Mouse (Mus musculus) megakaryocyte, embryonic 14.5 days (primary cell): ENCODE data around the gene Fmn2. TPM values are rescaled to one million over a fixed set of nuclear protein-coding genes. Genes with fewer than 3 reads are reported as not detected.

ENCODE experiments used
- H3K27me3 ChIP-seq: replicated peaks from 2 replicates; pipeline ENCODE3; 2012; ENCODE audit warnings: inconsistent platforms
- H3K36me3 ChIP-seq: replicated peaks from 2 replicates; pipeline ENCODE3; 2012; ENCODE audit warnings: low read length, inconsistent platforms, mixed read lengths
- H3K4me1 ChIP-seq: 2 replicates; pipeline ENCODE4 v1.6.1; 2012; ENCODE audit warnings: inconsistent platforms
- H3K4me3 ChIP-seq: replicated peaks from 2 replicates; pipeline ENCODE3; 2012; ENCODE audit warnings: moderate library complexity, mild to moderate bottlenecking, inconsistent platforms
- H3K9me3 ChIP-seq: 2 replicates; pipeline ENCODE4 v1.6.1; 2012; ENCODE audit warnings: inconsistent platforms
- FLI1 ChIP-seq: IDR thresholded peaks from 2 replicates; pipeline ENCODE4 v1.6.1; 2012; ENCODE audit warnings: low read length, inconsistent platforms, mixed read lengths
- GATA1 ChIP-seq: IDR thresholded peaks from 3 replicates; pipeline ENCODE4 v1.6.1; 2012; ENCODE audit warnings: mixed read lengths, low read length, inconsistent platforms, borderline replicate concordance
- polyA plus RNA-seq: library from polyadenylated mRNA; stranded (reverse); fragments of >175 nt; gene quantifications from 2 replicates; pipeline ENCODE4 v1.2.3, GENCODE M21; 2012; ENCODE audit warnings: low replicate concordance; ENCODE audit not compliant: insufficient read depth

Gene Fmn2
- polyA plus RNA-seq, 1 experiment = 0.60 TPM

DNA sequence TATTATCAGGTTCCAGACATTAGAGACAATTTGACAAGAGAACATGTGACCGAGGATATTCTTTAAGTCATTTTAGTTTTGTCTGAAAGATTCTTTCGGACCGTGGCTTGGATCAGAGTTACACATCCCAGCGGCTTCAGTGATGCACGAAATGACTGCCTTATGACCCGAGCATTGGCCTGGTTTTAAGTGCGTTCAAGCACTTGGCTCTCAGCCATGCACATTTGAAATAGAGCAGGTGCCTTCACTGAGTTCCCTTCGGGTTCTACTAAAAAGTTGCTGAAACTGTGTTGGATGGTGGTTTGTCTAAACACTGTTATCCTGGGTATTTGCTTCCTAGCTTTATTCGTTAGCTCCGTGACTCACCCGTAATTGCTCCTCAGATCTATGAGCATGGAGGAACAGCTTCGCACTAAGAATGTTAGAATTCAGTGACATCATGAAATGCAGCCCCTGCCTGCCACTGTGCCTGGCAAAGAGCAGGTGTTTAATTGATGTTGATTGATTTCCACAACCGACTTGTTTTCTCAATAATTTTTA lies 7.0 kb downstream of the Fmn2 start:
- Histone ChIP-seq H3K4me3 (no peak overlapping the region), H3K27me3 (peaks cover 7% of the 10 kb centered on the region), H3K9me3 (0 out of 2 replicates have a peak, but pooled peaks cover 2% of the 10 kb centered on the region), H3K4me1 (no peaks in the 10 kb centered on the region), H3K36me3 (no peaks in the 10 kb centered on the region)
- TF ChIP-seq GATA1 (no peak), FLI1 (no peak)

DNA sequence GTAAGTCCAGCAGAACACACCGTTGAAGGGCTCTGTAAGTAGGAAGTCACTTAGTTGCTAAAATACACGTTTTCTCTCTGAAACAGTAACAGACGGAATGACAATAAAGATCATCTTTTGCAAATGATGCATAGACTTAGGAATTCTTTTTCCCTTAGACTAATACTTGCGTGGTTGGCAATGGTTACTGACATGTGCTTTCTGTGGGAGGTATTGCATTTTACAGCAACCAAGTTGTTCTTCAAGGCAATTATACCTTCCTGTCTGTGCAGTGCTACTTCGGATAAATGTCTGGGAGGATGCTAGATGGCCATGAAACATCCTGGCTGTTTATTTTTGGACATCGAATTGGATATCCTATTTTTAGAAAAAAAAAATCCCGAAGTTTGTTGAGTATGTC lies 11.8 kb downstream of the Fmn2 start:
- Histone ChIP-seq H3K4me1 (no peaks in the 10 kb centered on the region), H3K36me3 (no peaks in the 10 kb centered on the region), H3K4me3 (no peak overlapping the region), H3K9me3 (no peaks in the 10 kb centered on the region), H3K27me3 (no peaks in the 10 kb centered on the region)
- TF ChIP-seq FLI1 (no peak), GATA1 (no peak)

- Histone ChIP-seq H3K36me3 (no peaks in the 10 kb centered on the region), H3K4me1 (no peaks in the 10 kb centered on the region), H3K4me3 (no peak overlapping the region), H3K27me3 (no peaks in the 10 kb centered on the region), H3K9me3 (0 out of 2 replicates have a peak, but pooled peaks cover 5% of the 10 kb centered on the region)
- TF ChIP-seq GATA1 = no peak
- TF ChIP-seq FLI1 = no peak
Observed at GRCm38 (mm10) chr1:174521976-174522770, 20.5 kb downstream of the Fmn2 start.

GRCm38 (mm10) chr1:174522809-174523511 lies 21.3 kb downstream of the Fmn2 start:
- no peak overlapping the region for H3K4me3 ChIP-seq

GRCm38 (mm10) chr1:174523512-174523828 lies 21.8 kb downstream of the Fmn2 start:
- Histone ChIP-seq H3K36me3 (no peaks in the 10 kb centered on the region), H3K4me1 (no peaks in the 10 kb centered on the region), H3K9me3 (0 out of 2 replicates have a peak, but pooled peaks cover 5% of the 10 kb centered on the region), H3K4me3 (no peak overlapping the region), H3K27me3 (no peaks in the 10 kb centered on the region)
- TF ChIP-seq GATA1 (no peak), FLI1 (no peak)

More at GRCm38 (mm10) chr1:174522809-174523511, 21.3 kb downstream of the Fmn2 start:
- Histone ChIP-seq H3K27me3 (no peaks in the 10 kb centered on the region), H3K4me1 (no peaks in the 10 kb centered on the region), H3K9me3 (0 out of 2 replicates have a peak, but pooled peaks cover 5% of the 10 kb centered on the region), H3K36me3 (no peaks in the 10 kb centered on the region)
- TF ChIP-seq GATA1 (no peak), FLI1 (no peak)

DNA sequence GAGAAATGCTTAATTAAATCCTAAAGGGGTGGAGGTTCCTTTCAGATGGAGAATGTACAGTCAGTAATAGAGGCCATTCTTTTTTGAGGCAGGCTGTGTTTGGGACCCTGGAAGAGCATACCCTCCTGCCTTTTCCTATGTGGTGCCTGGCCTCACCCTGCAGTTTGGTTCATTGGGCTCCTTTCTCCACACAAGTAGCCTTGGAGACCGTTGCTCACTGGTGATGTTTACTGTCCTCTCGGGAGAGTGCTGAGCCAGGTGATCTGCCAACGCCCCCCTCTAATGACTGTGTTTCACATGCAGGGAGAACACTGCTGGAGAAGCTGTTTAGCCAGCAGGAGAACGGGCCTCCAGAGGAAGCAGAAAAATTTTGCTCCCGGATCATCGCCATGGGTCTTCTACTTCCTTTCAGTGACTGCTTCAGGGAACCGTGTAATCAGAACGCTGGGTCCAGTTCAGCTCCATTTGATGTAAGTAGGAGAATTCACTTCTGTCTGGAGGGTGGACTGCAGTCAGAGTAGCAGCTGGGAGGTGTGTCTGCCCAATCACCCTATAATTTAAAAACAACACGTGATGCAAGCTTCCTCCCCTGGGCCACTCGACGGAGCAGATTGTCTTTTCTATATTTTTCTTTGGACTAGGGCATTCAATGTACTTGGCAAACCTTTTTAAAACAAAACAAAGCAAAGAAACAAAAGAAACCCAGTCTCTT lies 35.3 kb downstream of the Fmn2 start:
- Histone ChIP-seq H3K36me3 (no peaks in the 10 kb centered on the region), H3K27me3 (no peaks in the 10 kb centered on the region), H3K4me3 (no peak overlapping the region), H3K9me3 (no peaks in the 10 kb centered on the region), H3K4me1 (no peaks in the 10 kb centered on the region)
- TF ChIP-seq GATA1 (no peak), FLI1 (no peak)

DNA sequence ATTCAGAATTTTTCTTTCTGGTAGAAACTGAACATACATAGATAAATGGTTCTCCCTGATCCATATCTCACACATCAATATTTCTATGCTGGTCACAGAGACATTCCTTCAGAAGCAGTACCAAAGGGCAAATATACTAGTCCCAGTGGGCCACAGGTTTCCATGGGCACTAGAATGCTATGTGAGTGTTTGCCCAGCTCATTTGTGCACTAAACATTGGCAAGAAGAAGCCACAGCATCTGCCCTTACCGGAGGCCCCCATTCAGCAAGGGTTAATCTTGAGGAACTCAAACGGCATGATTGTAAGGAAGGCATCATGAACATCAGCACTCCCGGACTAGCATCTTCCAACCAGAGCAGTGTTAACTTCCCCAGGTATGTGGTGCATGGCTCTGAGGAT lies 35.9 kb downstream of the Fmn2 start:
- H3K9me3 ChIP-seq = no peaks in the 10 kb centered on the region
- no peaks in the 10 kb centered on the region for H3K4me1 ChIP-seq
- no peaks in the 10 kb centered on the region for H3K27me3 ChIP-seq
- no peaks in the 10 kb centered on the region for H3K36me3 ChIP-seq
- no peak for TF ChIP-seq GATA1
- TF ChIP-seq FLI1 = no peak
- H3K4me3 ChIP-seq = no peak overlapping the region

- Histone ChIP-seq H3K4me3 (no peak overlapping the region), H3K36me3 (no peaks in the 10 kb centered on the region), H3K9me3 (no peaks in the 10 kb centered on the region), H3K4me1 (no peaks in the 10 kb centered on the region), H3K27me3 (no peaks in the 10 kb centered on the region)
- TF ChIP-seq GATA1 (no peak), FLI1 (no peak)
Observed at GRCm38 (mm10) chr1:174548291-174548690, 46.7 kb downstream of the Fmn2 start.

DNA sequence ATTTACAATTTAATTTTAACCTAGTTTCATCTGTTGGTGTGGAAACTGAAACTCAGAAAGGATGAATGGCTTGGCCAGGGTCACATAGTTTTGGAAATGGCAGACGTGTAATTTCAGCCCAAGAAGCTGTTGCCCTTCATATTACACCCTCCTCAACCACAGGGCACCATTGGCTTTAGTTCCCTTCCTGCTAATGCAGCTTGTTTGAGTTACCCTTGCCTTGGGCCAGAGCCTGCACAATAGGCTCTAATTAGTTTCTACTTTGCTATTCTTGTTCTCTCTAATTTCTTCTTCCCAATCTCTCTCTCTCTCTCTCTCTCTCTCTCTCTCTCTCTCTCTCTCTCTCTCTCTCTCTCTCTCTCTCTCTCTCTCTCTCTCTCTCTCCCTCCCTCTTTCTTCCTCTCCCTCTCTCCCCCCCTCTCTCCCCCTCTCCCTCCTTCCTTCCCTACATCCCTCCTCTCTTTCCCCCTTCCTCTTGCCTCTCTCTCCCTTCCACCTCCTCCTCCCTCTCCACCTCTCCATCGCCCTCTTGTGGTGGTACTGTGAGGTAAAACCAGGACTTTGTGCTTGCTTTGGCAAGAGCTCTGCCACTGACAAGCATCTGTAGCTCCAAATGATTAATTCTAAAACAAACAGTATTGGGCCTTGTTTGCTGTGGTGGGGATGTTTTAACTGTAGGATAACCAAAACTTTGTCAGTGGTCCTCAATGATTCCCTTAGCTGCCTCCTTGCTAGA lies 51.8 kb downstream of the Fmn2 start:
- Histone ChIP-seq H3K4me3 (no peak overlapping the region), H3K4me1 (no peaks in the 10 kb centered on the region), H3K27me3 (no peaks in the 10 kb centered on the region), H3K36me3 (no peaks in the 10 kb centered on the region), H3K9me3 (no peaks in the 10 kb centered on the region)
- TF ChIP-seq FLI1 (no peak), GATA1 (no peak)
